ENCODE assay signal across 18 mouse cellular contexts in the genomic region with DNA sequence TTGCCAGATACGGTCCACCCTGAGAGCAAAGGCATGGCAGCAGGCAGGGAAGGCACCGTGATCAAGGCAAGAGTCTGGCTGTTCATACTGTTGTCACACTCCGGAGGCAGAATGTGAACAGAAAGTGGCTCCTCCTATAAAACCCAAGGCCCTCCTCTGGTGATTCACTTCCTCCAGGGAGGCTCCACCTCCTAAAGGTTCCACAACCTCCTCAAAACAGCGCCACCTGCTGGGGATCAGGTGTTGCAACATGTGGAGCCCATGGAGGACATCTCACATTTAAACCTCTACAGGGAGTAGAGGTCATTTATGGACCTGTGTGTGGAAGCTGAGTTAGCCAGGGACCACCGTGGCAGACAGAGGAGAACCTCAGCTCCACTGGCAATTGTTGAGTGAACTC. TPM values are rescaled to one million over a fixed set of nuclear protein-coding genes. Genes with fewer than 3 reads are reported as not detected.
A peak's percentile ranks its signal among the peaks of the same experiment; 100 is the strongest.
DNase-seq lines count a peak whose midpoint lies in the region; ATAC-seq and TF ChIP-seq lines count a peak whose summit lies in the region.
"Had no signal": no experiment of that assay in that cellular context is flagged by ENCODE, and none has a peak within 500 bp of the region (broad histone marks: within the 10 kb centered on the region; RNA-seq: fewer than 3 reads in every experiment).

No protein-coding gene starts in this region.

- TF ChIP-seq CTCF in cerebellum, adult 2 months (IDR thresholded peaks at IDR 0.05; ENCODE audit: borderline replicate concordance, insufficient read depth, low read depth, low read length) = peak; percentile 13; the same call in 1 of the 2 replicates
- peak; percentile 24 for TF ChIP-seq CTCF in left cerebral cortex, adult 2 months (IDR thresholded peaks at IDR 0.05)
- peak in 1 of 2 experiments; percentile 26; a peak in 3 of 4 replicates for TF ChIP-seq CTCF in CH12.LX (conservative IDR thresholded peaks at IDR 0.05 in 1 of 2, IDR thresholded peaks at IDR 0.05 in 1 of 2; ENCODE audit: low read depth in 2 of 2, low read length in 2 of 2)
- peak; percentile 35; the same call in 1 of the 2 replicates for TF ChIP-seq CTCF in brain, embryonic 14.5 days (IDR thresholded peaks at IDR 0.05; ENCODE audit: borderline replicate concordance, extremely low read depth, insufficient read depth, insufficient read length)

- in situ Hi-C loops in CH12.LX (cut with MboI; ENCODE audit: low pct_ligation_motif_present, low pct_unique_long_range_greater_than_20kb, low sequenced_read_pairs) = loop anchor here (25.0 kb wide), 1 partner anchor 125 kb away; no protein-coding TSS in a partner anchor

- H3K79me2 ChIP-seq in CH12.LX (replicated peaks; ENCODE audit: control insufficient read depth, extremely low read depth, insufficient read depth, poor library complexity, severe bottlenecking) = no peaks in the 10 kb centered on the region

- TF ChIP-seq RAD21 in CH12.LX (IDR thresholded peaks at IDR 0.05; ENCODE audit: low read depth, low read length) = no peak

- H3K4me3 ChIP-seq in cerebellum, adult 2 months (replicated peaks; ENCODE audit: insufficient read depth, low read depth, low read length) = no peak overlapping the region
- no peak overlapping the region for H3K4me3 ChIP-seq in left cerebral cortex, adult 2 months
- no peak overlapping the region for H3K4me3 ChIP-seq in CH12.LX (replicated peaks in 1 of 3; ENCODE audit: low read depth in 2 of 3, low read length in 2 of 3, poor library complexity in 1 of 3)
- no peak overlapping the region for H3K4me3 ChIP-seq in hindbrain, embryonic 14.5 days (replicated peaks; ENCODE audit: low read length)
- H3K4me3 ChIP-seq: midbrain, embryonic 15.5 days had no signal

- no peak for TF ChIP-seq EP300 in CH12.LX (IDR thresholded peaks at IDR 0.05; ENCODE audit: low read length)

- H3K9me3 ChIP-seq in CH12.LX (replicated peaks; ENCODE audit: low read length) = peaks cover 16% of the 10 kb centered on the region
- H3K9me3 ChIP-seq in hindbrain, embryonic 14.5 days (ENCODE audit: control insufficient read depth, low read length) = no peaks in the 10 kb centered on the region
- H3K9me3 ChIP-seq: midbrain, embryonic 15.5 days had no signal

- H3K9ac ChIP-seq in CH12.LX (ENCODE audit: insufficient read depth, low read depth) = no peak overlapping the region
- H3K9ac ChIP-seq in hindbrain, embryonic 14.5 days = no peak overlapping the region
- H3K9ac ChIP-seq: midbrain, embryonic 15.5 days had no signal

- no peak for ATAC-seq in hindbrain, embryonic 14.5 days (ENCODE audit: low FRiP score)
- ATAC-seq: midbrain, embryonic 15.5 days had no signal

- peaks cover 23% of the 10 kb centered on the region for H3K4me1 ChIP-seq in cerebellum, adult 2 months (ENCODE audit: control insufficient read depth, insufficient read depth, low read length)
- no peaks in the 10 kb centered on the region for H3K4me1 ChIP-seq in CH12.LX (ENCODE audit: control insufficient read depth in 1 of 2, insufficient read depth in 2 of 2)
- no peaks in the 10 kb centered on the region for H3K4me1 ChIP-seq in hindbrain, embryonic 14.5 days (replicated peaks; ENCODE audit: control insufficient read depth, insufficient read depth, low read length)
- H3K4me1 ChIP-seq: midbrain, embryonic 15.5 days had no signal

- H3K27ac ChIP-seq in cerebellum, adult 2 months (ENCODE audit: insufficient read depth, low read length) = no peak overlapping the region
- no peak overlapping the region for H3K27ac ChIP-seq in left cerebral cortex, adult 2 months
- H3K27ac ChIP-seq in CH12.LX (ENCODE audit: insufficient read depth, low read depth) = no peak overlapping the region
- H3K27ac ChIP-seq in hindbrain, embryonic 14.5 days = no peak overlapping the region
- H3K27ac ChIP-seq: midbrain, embryonic 15.5 days had no signal

- no peak overlapping the region for H3K4me2 ChIP-seq in CH12.LX (ENCODE audit: insufficient read depth, low read depth, poor library complexity, severe bottlenecking)
- no peak overlapping the region for H3K4me2 ChIP-seq in hindbrain, embryonic 14.5 days (replicated peaks)
- H3K4me2 ChIP-seq: heart, embryonic 11.5 days; midbrain, embryonic 15.5 days had no signal

- 85% methylated on average over 5 of the region's 5 CpGs for WGBS in cerebellum, adult 2 months
- WGBS in hindbrain, embryonic 14.5 days = 82% methylated on average over 5 of the region's 5 CpGs

- DNase-seq in cerebellum, adult 2 months = no peak
- no peak for DNase-seq in cerebellum, postnatal 25 days
- no peak for DNase-seq in left cerebral cortex, adult 2 months (ENCODE audit: extremely low spot score in 1 of 2, low spot score in 2 of 2)
- DNase-seq in left cerebral cortex, postnatal 4 days = no peak
- peak; percentile 21 for DNase-seq in CH12.LX (ENCODE audit: extremely low read depth)
- DNase-seq in brain, embryonic 14.5 days (ENCODE audit: low read depth) = no peak
- no peak for DNase-seq in hindbrain, embryonic 14.5 days (ENCODE audit: low spot score)
- no peak for DNase-seq in urinary bladder, postnatal 36 days (ENCODE audit: low spot score in 2 of 2)
- DNase-seq: B cell, adult 2 months; cerebellum, postnatal 36 days; gastrocnemius, postnatal 10 days; kidney, adult 18-20 months; liver; lung, postnatal 36 days; thymus, postnatal 14 days had no signal

- intact Hi-C loops in left cerebral cortex, adult 2 months (cut with DNase I) = no loop called here
- intact Hi-C loops in left cerebral cortex, postnatal 4 days (cut with DNase I) = loop anchor here (10.0 kb wide), 1 partner anchor 208 kb away; no protein-coding TSS in a partner anchor

- no peaks in the 10 kb centered on the region for H3K36me3 ChIP-seq in CH12.LX (replicated peaks in 1 of 2; ENCODE audit: control insufficient read depth in 1 of 2, insufficient read depth in 1 of 2, low read length in 1 of 2)
- H3K36me3 ChIP-seq in hindbrain, embryonic 14.5 days (replicated peaks; ENCODE audit: control insufficient read depth, insufficient read depth) = peaks cover 73% of the 10 kb centered on the region

- TF ChIP-seq POLR2A in cerebellum, adult 2 months (IDR thresholded peaks at IDR 0.05; ENCODE audit: borderline replicate concordance, insufficient read depth, low read length) = no peak
- no peak for TF ChIP-seq POLR2A in CH12.LX (IDR thresholded peaks at IDR 0.05; ENCODE audit: low read depth, low read length)
- TF ChIP-seq POLR2A in brain, embryonic 14.5 days (IDR thresholded peaks at IDR 0.05; ENCODE audit: borderline replicate concordance, extremely low read depth, insufficient read depth, insufficient read length, poor library complexity, severe bottlenecking) = no peak

- dilution Hi-C loops in CH12.LX (cut with MboI; ENCODE audit: extremely low pct_ligation_motif_present, extremely low pct_unique_long_range_greater_than_20kb, low sequenced_read_pairs) = no loop called here

- H3K27me3 ChIP-seq in cerebellum, adult 2 months (ENCODE audit: control insufficient read depth, insufficient read depth, low read length) = no peaks in the 10 kb centered on the region
- peaks cover 39% of the 10 kb centered on the region for H3K27me3 ChIP-seq in CH12.LX (replicated peaks)
- H3K27me3 ChIP-seq in hindbrain, embryonic 14.5 days (ENCODE audit: control insufficient read depth, insufficient read depth, low read length) = no peaks in the 10 kb centered on the region
- H3K27me3 ChIP-seq: midbrain, embryonic 15.5 days had no signal

TF ChIP-seq in CH12.LX, 34 proteins besides CTCF, POLR2A, EP300 and RAD21:
- TF ChIP-seq IRF4 (IDR thresholded peaks at IDR 0.05; ENCODE audit: low read depth, low read length) (no peak), JUND (conservative IDR thresholded peaks at IDR 0.05; ENCODE audit: low read depth, low read length) (no peak), HCFC1 (IDR thresholded peaks at IDR 0.05; ENCODE audit: low read depth, low read length) (no peak), CHD2 (IDR thresholded peaks at IDR 0.05; ENCODE audit: low read length) (no peak)

RNA-seq across cellular contexts. Expression of gene Slc29a4, which starts 20.1 kb away (rescaled TPM):
- 62.3 and 80.7 TPM in 2 replicates for polyA plus RNA-seq in cerebellum, adult 2 months (2012; rRNA removed)
- total RNA-seq in left cerebral cortex, adult 2 months (2021) = 10 to 100 TPM; 10.1 to 11.2 TPM
- 100 to 1,000 TPM; 127 to 138 TPM for total RNA-seq in left cerebral cortex, postnatal 4 days (2021)
- not detected in 2 replicates for total RNA-seq in CH12.LX (2012; rRNA removed)
- total RNA-seq in CH12.LX (2014; rRNA removed) = not detected in 2 replicates
- not detected in 2 replicates for polyA plus RNA-seq in CH12.LX (2012; ENCODE audit: insufficient read length, low read depth)
- 109 and 122 TPM in 2 replicates for polyA plus RNA-seq in brain, embryonic 14.5 days (2012; rRNA removed)
- polyA plus RNA-seq in hindbrain, embryonic 14.5 days (2014; fragmentation: Nextera tagmentation; extraction: Ambion mirVana) = 81.0 and 82.8 TPM in 2 replicates
- total RNA-seq: hematopoietic stem cell, adult 5-6 weeks had no signal

Comparison
In these comparisons a context has a peak if more than half of its experiments do, and no peak if none do; other contexts are left out.
1. RNA of gene Slc29a4, which starts 20.1 kb away (polyA plus RNA-seq): 109 to 122 TPM in brain, embryonic 14.5 days, 81.0 to 82.8 TPM in hindbrain, embryonic 14.5 days and 62.3 to 80.7 TPM in cerebellum, adult 2 months; not detected in CH12.LX; every median in the first group is over 10 times any median in the second.